Mouse (Mus musculus) lung, postnatal 36 days (tissue): Measurements from ENCODE around the gene Gm20388.

Experiments
- DNase-seq: peaks from one replicate; pipeline ENCODE4 v3.0.0; 2022; ENCODE audit warnings: mixed read lengths

Gm20388 gene

GRCm38 (mm10) chr8:122390758-122391157 is 2480.1 kb downstream of the Gm20388 start:
- DNase-seq, result no peak

GRCm38 (mm10) chr8:122393717-122394116 is 2483.1 kb downstream of the Gm20388 start:
- DNase-seq, result no peak

- no peak for DNase-seq
These were observed 2484.7 kb downstream of the Gm20388 start for GRCm38 (mm10) chr8:122395291-122395690.

GRCm38 (mm10) chr8:122398186-122398585 is 2487.5 kb downstream of the Gm20388 start:
- DNase-seq, result no peak

GRCm38 (mm10) chr8:122405146-122405805 is 2494.6 kb downstream of the Gm20388 start:
- DNase-seq, result no peak

- DNase-seq, result no peak
These were observed 2497.0 kb downstream of the Gm20388 start for GRCm38 (mm10) chr8:122407678-122408077.

GRCm38 (mm10) chr8:122414311-122414710 is 2503.7 kb downstream of the Gm20388 start:
- DNase-seq, result no peak

- no peak for DNase-seq
These were observed 2504.9 kb downstream of the Gm20388 start for GRCm38 (mm10) chr8:122415554-122415953.

- DNase-seq, result no peak
These were observed 2509.4 kb downstream of the Gm20388 start for GRCm38 (mm10) chr8:122419881-122420555.

GRCm38 (mm10) chr8:122421376-122422070 is 2510.9 kb downstream of the Gm20388 start, which contains the start of gene Il17c:
Il17c (plus strand) TSS chr8:122422020.
- DNase-seq, result no peak

GRCm38 (mm10) chr8:122423217-122423616 is 2512.6 kb downstream of the Gm20388 start:
- no peak for DNase-seq

GRCm38 (mm10) chr8:122423659-122424058 is 2513.0 kb downstream of the Gm20388 start:
- peak; percentile 71 for DNase-seq

- no peak for DNase-seq
These were observed 2515.5 kb downstream of the Gm20388 start for GRCm38 (mm10) chr8:122426145-122426544.

- no peak for DNase-seq
These were observed 2517.0 kb downstream of the Gm20388 start for GRCm38 (mm10) chr8:122427607-122428006.

GRCm38 (mm10) chr8:122428163-122428562 is 2517.5 kb downstream of the Gm20388 start:
- no peak for DNase-seq

- peak; percentile 71 for DNase-seq
These were observed 2519.5 kb downstream of the Gm20388 start for GRCm38 (mm10) chr8:122430058-122430636.

- no peak for DNase-seq
These were observed 2520.0 kb downstream of the Gm20388 start for GRCm38 (mm10) chr8:122430646-122431045.

GRCm38 (mm10) chr8:122431694-122432442 is 2521.2 kb downstream of the Gm20388 start:
- no peak for DNase-seq

GRCm38 (mm10) chr8:122432443-122433268 is 2522.0 kb downstream of the Gm20388 start, which contains the start of gene Cyba:
Cyba (minus strand) TSS chr8:122432930.
- DNase-seq, result peak; percentile 93

- DNase-seq, result no peak
These were observed 2522.7 kb downstream of the Gm20388 start for GRCm38 (mm10) chr8:122433269-122433905.

- no peak for DNase-seq
These were observed 2524.7 kb downstream of the Gm20388 start for GRCm38 (mm10) chr8:122435375-122435774.
